Mouse (Mus musculus) NIH3T3 (cell line): Measurements from ENCODE around the gene Cldn19.
A peak's percentile ranks its signal among the peaks of the same experiment; 100 is the strongest.

Experiments used
- DNase-seq: peaks from one replicate; pipeline ENCODE4 v3.0.0-alpha.2; 2012; ENCODE audit warnings: low read depth

The Cldn19 gene

DNA sequence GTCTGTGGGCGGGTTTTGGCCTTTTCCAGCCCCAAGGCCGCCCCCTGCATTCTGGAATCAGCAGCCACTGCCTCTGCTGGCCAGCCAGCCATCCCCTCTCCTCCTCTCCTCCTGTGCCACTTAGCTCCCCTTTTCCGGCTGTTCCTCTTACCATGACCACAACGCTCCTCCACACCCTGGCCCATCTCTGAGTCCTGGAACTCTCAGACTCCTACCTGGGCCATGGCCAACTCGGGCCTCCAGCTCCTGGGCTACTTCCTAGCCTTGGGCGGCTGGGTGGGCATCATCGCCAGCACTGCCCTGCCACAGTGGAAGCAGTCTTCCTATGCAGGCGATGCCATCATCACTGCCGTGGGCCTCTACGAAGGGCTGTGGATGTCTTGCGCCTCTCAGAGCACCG is at the start of gene Cldn19:
Gene Cldn19 (plus strand): TSS at position 64 of the 400 bp plus-strand sequence.
- peak; percentile 27 for DNase-seq

GRCm38 (mm10) chr4:119216667-119217066 is 38.5 kb upstream of the Cldn19 start:
- DNase-seq = no peak

- DNase-seq = no peak
These were observed 37.0 kb upstream of the Cldn19 start, which contains the start of gene Tmem269 for GRCm38 (mm10) chr4:119218169-119218568. Gene Tmem269 (minus strand): TSS chr4:119218217.

GRCm38 (mm10) chr4:119223696-119224095 is 31.5 kb upstream of the Cldn19 start:
- DNase-seq = peak; percentile 78

GRCm38 (mm10) chr4:119224534-119224933 is 30.7 kb upstream of the Cldn19 start:
- DNase-seq = no peak

GRCm38 (mm10) chr4:119225719-119226118 is 29.5 kb upstream of the Cldn19 start:
- no peak for DNase-seq

DNA sequence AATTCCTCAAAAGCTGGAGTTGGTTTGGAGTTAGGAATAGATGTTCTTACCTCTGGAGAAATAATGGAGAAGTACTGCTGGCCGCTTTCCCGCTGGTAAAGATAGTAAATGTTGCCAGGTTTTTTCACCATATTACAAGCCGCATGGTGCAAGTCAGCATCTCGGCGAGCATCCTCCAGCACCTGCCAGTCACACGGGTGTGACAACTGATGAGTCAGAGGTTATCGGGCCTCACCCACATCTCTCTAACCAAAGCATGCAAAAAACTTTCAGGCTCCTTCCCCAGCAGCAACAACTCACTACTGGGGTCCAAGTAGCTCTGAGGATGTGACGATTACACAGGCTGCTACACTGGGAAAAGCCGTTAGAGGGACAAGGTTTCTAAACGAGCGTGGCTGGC is 28.5 kb upstream of the Cldn19 start:
- no peak for DNase-seq

GRCm38 (mm10) chr4:119232410-119233255 is 22.6 kb upstream of the Cldn19 start, which contains the start of the genes AU022252 and P3h1:
Gene AU022252 (minus strand): TSS chr4:119232712.
Gene P3h1 (plus strand): TSS chr4:119232915.
- DNase-seq = peak; percentile 100

GRCm38 (mm10) chr4:119233256-119233901 is 21.8 kb upstream of the Cldn19 start:
- peak; percentile 89 for DNase-seq

DNA sequence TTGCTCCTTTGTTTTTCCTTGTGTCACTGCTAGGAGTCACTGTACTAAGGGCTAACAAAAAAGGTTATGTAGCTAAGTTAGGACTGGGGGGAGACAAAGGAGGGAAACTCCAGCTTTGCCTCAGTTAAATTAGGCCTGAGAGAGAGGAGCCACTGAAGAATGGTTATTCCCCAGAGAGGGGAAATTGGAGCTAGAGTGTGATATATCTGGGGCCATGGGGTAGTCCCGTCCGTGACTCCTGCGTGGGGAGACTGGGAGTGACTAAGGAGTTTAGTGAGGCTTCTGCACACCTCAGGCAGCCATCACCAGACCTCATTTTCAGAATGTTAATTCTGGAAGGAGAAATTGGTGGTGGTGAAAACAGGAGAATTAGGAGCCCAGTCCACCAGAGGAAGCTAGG is 20.9 kb upstream of the Cldn19 start:
- peak; percentile 23 for DNase-seq

- DNase-seq = peak; percentile 20
These were observed 16.6 kb upstream of the Cldn19 start for GRCm38 (mm10) chr4:119238661-119239060.

GRCm38 (mm10) chr4:119239181-119239682 is 16.0 kb upstream of the Cldn19 start:
- DNase-seq = peak; percentile 90

GRCm38 (mm10) chr4:119241664-119242063 is 13.6 kb upstream of the Cldn19 start:
- DNase-seq = peak; percentile 40

DNA sequence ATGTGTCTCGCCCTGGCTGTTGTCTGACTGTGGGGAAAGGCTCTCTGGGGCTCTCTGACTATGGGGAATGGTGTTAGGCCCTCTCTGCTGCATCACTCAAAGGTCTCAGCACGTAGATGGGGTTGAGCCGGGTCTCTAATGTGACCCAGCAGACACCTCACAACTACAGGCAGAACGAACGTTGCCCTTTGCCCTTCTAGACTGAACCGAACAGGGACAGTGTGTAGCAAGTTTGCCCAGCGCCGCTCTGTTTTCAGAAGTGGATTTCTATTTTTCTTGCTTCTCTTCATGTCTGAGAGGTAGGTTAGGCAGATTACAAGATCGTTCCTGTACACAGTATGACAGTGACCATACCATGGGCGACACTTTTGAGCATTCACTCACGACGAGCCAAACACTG is 12.6 kb upstream of the Cldn19 start:
- DNase-seq = no peak

- DNase-seq = no peak
These were observed 10.6 kb upstream of the Cldn19 start for GRCm38 (mm10) chr4:119244468-119245240.

- DNase-seq = peak; percentile 65
These were observed 9.7 kb upstream of the Cldn19 start for GRCm38 (mm10) chr4:119245556-119245955.

DNA sequence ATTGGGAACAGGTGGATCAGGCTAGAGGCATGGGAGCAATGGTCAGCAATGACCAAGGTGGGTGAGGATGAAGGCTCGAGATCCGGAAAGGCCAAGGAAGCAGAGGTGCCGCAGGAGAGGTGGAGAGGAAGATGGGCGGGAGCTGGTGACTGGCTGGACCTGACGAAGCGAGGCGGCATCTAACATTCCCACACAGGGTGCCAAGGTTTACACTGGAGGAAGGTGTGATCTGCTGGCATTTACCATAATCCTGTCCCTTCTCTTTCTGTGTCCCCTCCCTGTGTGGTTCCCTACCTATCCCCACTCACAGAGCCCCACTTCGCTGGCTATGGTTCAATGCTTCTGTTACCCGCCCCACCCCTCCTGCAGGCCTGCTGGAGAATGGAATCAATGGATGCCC is 9.3 kb upstream of the Cldn19 start:
- no peak for DNase-seq

DNA sequence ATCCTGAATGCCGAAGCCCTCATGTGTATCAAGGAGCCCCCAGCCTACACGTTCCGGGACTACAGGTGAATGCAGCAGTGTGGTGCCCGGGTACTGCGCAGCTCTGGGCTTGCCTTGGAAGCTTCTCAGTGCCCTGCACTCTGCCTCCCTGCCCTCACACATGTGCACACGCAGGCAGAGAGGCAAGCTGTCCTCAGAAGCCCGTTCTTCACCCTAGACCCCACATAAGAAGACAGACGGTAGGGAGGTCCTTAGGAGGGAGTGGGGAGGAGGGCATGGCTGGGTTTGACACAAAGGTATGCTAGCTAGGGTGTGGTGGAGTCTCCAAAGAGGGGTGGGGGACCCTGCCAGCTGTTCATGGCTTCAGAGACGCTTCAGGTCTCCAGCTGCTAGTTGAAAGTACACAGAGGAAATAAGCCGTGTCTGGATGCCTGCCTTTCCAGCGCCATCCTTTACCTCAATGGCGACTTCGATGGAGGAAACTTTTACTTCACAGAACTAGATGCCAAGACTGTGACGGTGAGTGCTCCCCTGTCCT is 8.5 kb upstream of the Cldn19 start:
- no peak for DNase-seq

- peak; percentile 84 for DNase-seq
These were observed 7.6 kb upstream of the Cldn19 start for GRCm38 (mm10) chr4:119247462-119248235.

GRCm38 (mm10) chr4:119248407-119248965 is 6.7 kb upstream of the Cldn19 start:
- no peak for DNase-seq
